Mouse (Mus musculus) hindbrain, embryonic 16.5 days (tissue): ENCODE measurements around the gene Acvr2a. TPM values are rescaled to one million over a fixed set of nuclear protein-coding genes. Genes with fewer than 3 reads are reported as not detected.

Experiments used
- ATAC-seq: fragments of 200-750 bp; cut with Nextera tagmentation; 2 replicates; pipeline ENCODE4 v1.8.0; 2017; ENCODE audit warnings: moderate TSS enrichment, moderate library complexity
- H3K27ac ChIP-seq: fragments of 300-500 bp; sonication (generic); 2 replicates; pipeline ENCODE4 v1.5.1; 2014; ENCODE audit warnings: low read depth, mild to moderate bottlenecking, control low read depth, low read length, moderate library complexity
- H3K27me3 ChIP-seq: fragments of 300-500 bp; sonication (generic); replicated peaks from 2 replicates; pipeline ENCODE4 v1.6.1; 2014; ENCODE audit warnings: low read length; ENCODE audit not compliant: control insufficient read depth, insufficient read depth
- H3K36me3 ChIP-seq: fragments of 300-500 bp; sonication (generic); 2 replicates; pipeline ENCODE4 v1.6.1; 2014; ENCODE audit warnings: mild to moderate bottlenecking, low read length, moderate library complexity, mixed read lengths; ENCODE audit not compliant: control insufficient read depth, insufficient read depth
- H3K4me1 ChIP-seq: fragments of 300-500 bp; sonication (generic); 2 replicates; pipeline ENCODE4 v1.6.1; 2014; ENCODE audit warnings: low read depth, low read length; ENCODE audit not compliant: control insufficient read depth, insufficient read depth
- H3K4me2 ChIP-seq: fragments of 300-500 bp; sonication (generic); 2 replicates; pipeline ENCODE4 v1.6.1; 2014; ENCODE audit warnings: mild to moderate bottlenecking, low read length, control low read depth, moderate library complexity
- H3K4me3 ChIP-seq: fragments of 300-500 bp; sonication (generic); 2 replicates; pipeline ENCODE4 v1.5.1; 2014; ENCODE audit warnings: mild to moderate bottlenecking, low read length, control low read depth, moderate library complexity
- H3K9ac ChIP-seq: fragments of 300-500 bp; sonication (generic); 2 replicates; pipeline ENCODE4 v1.6.1; 2014; ENCODE audit warnings: low read depth, mild to moderate bottlenecking, control low read depth, low read length, moderate library complexity
- H3K9me3 ChIP-seq: fragments of 300-500 bp; sonication (generic); 2 replicates; pipeline ENCODE4 v1.6.1; 2014; ENCODE audit warnings: mild to moderate bottlenecking, low read length, moderate library complexity; ENCODE audit not compliant: control insufficient read depth
- WGBS: fragments of 180-500 bp; shearing (Covaris S2); extraction: QIAGEN DNeasy Blood & Tissue Kit; methylation state at CpG from one replicate; pipeline ENCODE4 v1.1.7; 2014; 5-methylcytosine and 5-hydroxymethylcytosine counted together
- polyA plus RNA-seq: library from polyadenylated mRNA; unstranded; fragments of >200 nt; fragmentation: Nextera tagmentation; extraction: Ambion mirVana; gene quantifications from 2 replicates; pipeline ENCODE4 v1.2.1, GENCODE M21; 2015

Gene Acvr2a
- polyA plus RNA-seq, 1 experiment from 2014 or later = 35.7 TPM

GRCm38 (mm10) chr2:48815039-48815590, 1.2 kb downstream of the Acvr2a start:
- Histone ChIP-seq H3K9me3 (no peaks in the 10 kb centered on the region), H3K9ac (peak overlapping the region; percentile 95), H3K27me3 (no peaks in the 10 kb centered on the region), H3K27ac (peak overlapping the region; percentile 99), H3K4me1 (peaks cover 11% of the 10 kb centered on the region), H3K4me3 (peak overlapping the region; percentile 90), H3K36me3 (no peaks in the 10 kb centered on the region), H3K4me2 (peak overlapping the region; percentile 76)
- 2% methylated on average over 15 of the region's 15 CpGs for WGBS
- ATAC-seq = no peak

- peaks cover 11% of the 10 kb centered on the region for H3K4me1 ChIP-seq
- 10% methylated on average over 9 of the region's 9 CpGs for WGBS
- peak overlapping the region; percentile 76 for H3K4me2 ChIP-seq
Measured at GRCm38 (mm10) chr2:48816141-48817028, 2.5 kb downstream of the Acvr2a start.

DNA sequence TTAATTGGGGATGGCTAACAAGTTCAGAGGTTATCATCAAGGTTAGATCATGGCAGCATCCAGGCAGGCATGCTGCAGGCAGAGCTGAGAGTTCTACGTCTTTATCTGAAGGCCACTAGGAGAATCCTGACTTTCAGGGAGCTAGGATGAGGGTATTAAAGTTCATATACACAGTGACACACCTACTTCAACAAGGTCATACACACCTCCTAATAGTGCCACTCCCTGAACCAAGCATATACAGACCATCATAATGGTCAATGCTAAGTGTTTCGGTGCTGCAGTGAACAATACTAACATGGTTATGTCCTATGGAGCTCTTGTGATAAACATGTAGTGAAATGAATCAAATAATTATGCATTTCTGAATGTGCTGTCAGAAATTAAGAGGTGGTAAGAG, 12.0 kb downstream of the Acvr2a start:
- no peak overlapping the region for H3K9ac ChIP-seq
- no peak overlapping the region for H3K27ac ChIP-seq
- WGBS = 93% methylated on average over 2 of the region's 2 CpGs
- no peaks in the 10 kb centered on the region; the same call in 1 of the 2 replicates for H3K4me1 ChIP-seq
- no peaks in the 10 kb centered on the region for H3K27me3 ChIP-seq
- ATAC-seq = no peak
- no peak overlapping the region for H3K4me2 ChIP-seq
- H3K36me3 ChIP-seq = no peaks in the 10 kb centered on the region
- H3K9me3 ChIP-seq = no peaks in the 10 kb centered on the region
- no peak overlapping the region for H3K4me3 ChIP-seq

More at GRCm38 (mm10) chr2:48816141-48817028, 2.5 kb downstream of the Acvr2a start:
- peak overlapping the region; percentile 69 for H3K9ac ChIP-seq
- H3K27ac ChIP-seq = peak overlapping the region; percentile 26
- no peak for ATAC-seq
- H3K4me3 ChIP-seq = peak overlapping the region; percentile 90
- no peaks in the 10 kb centered on the region for H3K27me3 ChIP-seq
- no peaks in the 10 kb centered on the region for H3K9me3 ChIP-seq
- H3K36me3 ChIP-seq = no peaks in the 10 kb centered on the region

GRCm38 (mm10) chr2:48826380-48826779, 12.5 kb downstream of the Acvr2a start:
- Histone ChIP-seq H3K4me2 (no peak overlapping the region), H3K4me3 (no peak overlapping the region), H3K9ac (no peak overlapping the region), H3K36me3 (no peaks in the 10 kb centered on the region), H3K27me3 (no peaks in the 10 kb centered on the region), H3K4me1 (no peaks in the 10 kb centered on the region; the same call in 1 of the 2 replicates), H3K27ac (no peak overlapping the region), H3K9me3 (no peaks in the 10 kb centered on the region)
- no peak for ATAC-seq

- H3K4me3 ChIP-seq = no peak overlapping the region
- H3K4me2 ChIP-seq = no peak overlapping the region
- ATAC-seq = no peak
- H3K9ac ChIP-seq = no peak overlapping the region
- 88% methylated on average over 2 of the region's 2 CpGs for WGBS
- H3K9me3 ChIP-seq = no peaks in the 10 kb centered on the region
- H3K27ac ChIP-seq = no peak overlapping the region
- H3K36me3 ChIP-seq = no peaks in the 10 kb centered on the region
- H3K4me1 ChIP-seq = no peaks in the 10 kb centered on the region; the same call in 1 of the 2 replicates
- H3K27me3 ChIP-seq = no peaks in the 10 kb centered on the region
Measured at GRCm38 (mm10) chr2:48830492-48830891, 16.6 kb downstream of the Acvr2a start.

- no peak for ATAC-seq
- Histone ChIP-seq H3K36me3 (no peaks in the 10 kb centered on the region), H3K9me3 (no peaks in the 10 kb centered on the region), H3K27ac (no peak overlapping the region), H3K27me3 (no peaks in the 10 kb centered on the region), H3K4me2 (no peak overlapping the region), H3K4me3 (no peak overlapping the region), H3K9ac (no peak overlapping the region), H3K4me1 (no peaks in the 10 kb centered on the region)
- 88% methylated on average over 5 of the region's 5 CpGs for WGBS
Measured at GRCm38 (mm10) chr2:48832305-48832704, 18.4 kb downstream of the Acvr2a start.

- Histone ChIP-seq H3K27ac (no peak overlapping the region), H3K9ac (no peak overlapping the region), H3K9me3 (no peaks in the 10 kb centered on the region), H3K4me2 (no peak overlapping the region), H3K27me3 (no peaks in the 10 kb centered on the region), H3K4me3 (no peak overlapping the region), H3K36me3 (no peaks in the 10 kb centered on the region), H3K4me1 (no peaks in the 10 kb centered on the region)
- 71% methylated on average over 3 of the region's 3 CpGs for WGBS
- peak; percentile 25; the same call in 1 of the 2 replicates for ATAC-seq
Measured at GRCm38 (mm10) chr2:48833884-48834450, 20.1 kb downstream of the Acvr2a start.

GRCm38 (mm10) chr2:48841611-48842470, 27.9 kb downstream of the Acvr2a start:
- Histone ChIP-seq H3K4me2 (no peak overlapping the region), H3K27ac (no peak overlapping the region), H3K4me1 (no peaks in the 10 kb centered on the region), H3K4me3 (no peak overlapping the region), H3K36me3 (no peaks in the 10 kb centered on the region), H3K9ac (no peak overlapping the region), H3K27me3 (no peaks in the 10 kb centered on the region), H3K9me3 (no peaks in the 10 kb centered on the region)
- no peak for ATAC-seq
- 86% methylated on average over 3 of the region's 3 CpGs for WGBS
